Mouse (Mus musculus) midbrain, postnatal 0 days (tissue): ENCODE measurements at regions not wholly inside any gene's neighbourhood (a gene's known extent, or its start where the extent isn't known, plus 50 kb on each side); places are given as distances from the start of the nearest gene placed in this dataset.

ENCODE experiments used
- ATAC-seq: fragments of 200-750 bp; cut with Nextera tagmentation; 2 replicates; pipeline ENCODE4 v1.8.0; 2017; ENCODE audit warnings: moderate number of reproducible peaks, mild to moderate bottlenecking, moderate TSS enrichment, moderate library complexity; ENCODE audit not compliant: low FRiP score
- DNase-seq: peaks from one replicate; pipeline ENCODE4 v3.0.0-alpha.2; 2015; ENCODE audit warnings: low spot score
- H3K27ac ChIP-seq: fragments of 300-500 bp; sonication (generic); 2 replicates; pipeline ENCODE4 v1.5.1; 2014; ENCODE audit warnings: low read depth, mild to moderate bottlenecking, low read length, mixed read lengths
- H3K27me3 ChIP-seq: fragments of 300-500 bp; sonication (generic); 2 replicates; pipeline ENCODE4 v1.6.1; 2014; ENCODE audit warnings: low read length, control low read depth, mixed read lengths; ENCODE audit not compliant: insufficient read depth
- H3K36me3 ChIP-seq: fragments of 300-500 bp; sonication (generic); 2 replicates; pipeline ENCODE4 v1.6.1; 2014; ENCODE audit warnings: low read length, control low read depth, mixed read lengths; ENCODE audit not compliant: insufficient read depth
- H3K4me1 ChIP-seq: fragments of 300-500 bp; sonication (generic); 2 replicates; pipeline ENCODE4 v1.6.1; 2014; ENCODE audit warnings: mild to moderate bottlenecking, control low read depth, antibody characterized with exemption, low read length, mixed read lengths; ENCODE audit not compliant: insufficient read depth
- H3K4me2 ChIP-seq: fragments of 300-500 bp; sonication (generic); 2 replicates; pipeline ENCODE4 v1.6.1; 2014; ENCODE audit warnings: low read depth, mild to moderate bottlenecking, low read length, mixed read lengths; ENCODE audit not compliant: poor library complexity, severe bottlenecking
- H3K4me3 ChIP-seq: fragments of 300-500 bp; sonication (generic); 2 replicates; pipeline ENCODE4 v1.5.1; 2014; ENCODE audit warnings: low read depth, mild to moderate bottlenecking, low read length, moderate library complexity
- H3K9ac ChIP-seq: fragments of 300-500 bp; sonication (generic); replicated peaks from 2 replicates; pipeline ENCODE4 v1.6.1; 2014; ENCODE audit warnings: mild to moderate bottlenecking, low read length, moderate library complexity, mixed read lengths; ENCODE audit not compliant: poor library complexity, severe bottlenecking
- H3K9me3 ChIP-seq: fragments of 300-500 bp; sonication (generic); 2 replicates; pipeline ENCODE4 v1.6.1; 2016; ENCODE audit warnings: low read length, control low read depth
- CTCF ChIP-seq: IDR thresholded peaks from 2 replicates; pipeline ENCODE4 v1.5.1; 2016; ENCODE audit warnings: antibody characterized with exemption, mild to moderate bottlenecking
- WGBS: fragments of 180-500 bp; shearing (Covaris S2); extraction: QIAGEN DNeasy Blood & Tissue Kit; methylation state at CpG from one replicate; pipeline ENCODE4 v1.1.7; 2014; 5-methylcytosine and 5-hydroxymethylcytosine counted together

- 94% methylated on average over 1 of the region's 1 CpGs for WGBS
- H3K4me3 ChIP-seq, result no peak overlapping the region
- TF ChIP-seq CTCF, result no peak
- DNase-seq (no peak), ATAC-seq (no peak)
- no peak overlapping the region for H3K4me2 ChIP-seq
- 0 out of 2 replicates have a peak, but pooled peaks cover 3% of the 10 kb centered on the region for H3K9me3 ChIP-seq
- H3K4me1 ChIP-seq, result no peaks in the 10 kb centered on the region
- H3K9ac ChIP-seq, result no peak overlapping the region
- no peaks in the 10 kb centered on the region for H3K27me3 ChIP-seq
- H3K36me3 ChIP-seq, result no peaks in the 10 kb centered on the region
- no peak overlapping the region for H3K27ac ChIP-seq
Measured at GRCm38 (mm10) chr1:71752351-71752750, 99.4 kb upstream of the Fn1 start.

- 0 out of 2 replicates have a peak, but pooled peaks cover 3% of the 10 kb centered on the region for H3K9me3 ChIP-seq
- H3K4me1 ChIP-seq, result no peaks in the 10 kb centered on the region
- H3K4me3 ChIP-seq, result no peak overlapping the region
- H3K9ac ChIP-seq, result no peak overlapping the region
- DNase-seq, result no peak
- WGBS, result 74% methylated on average over 1 of the region's 1 CpGs
- TF ChIP-seq CTCF, result no peak
- ATAC-seq, result no peak
- H3K36me3 ChIP-seq, result no peaks in the 10 kb centered on the region
- H3K27me3 ChIP-seq, result no peaks in the 10 kb centered on the region
- H3K27ac ChIP-seq, result no peak overlapping the region
- no peak overlapping the region for H3K4me2 ChIP-seq
Measured at GRCm38 (mm10) chr1:71751601-71752000, 98.6 kb upstream of the Fn1 start.

GRCm38 (mm10) chr1:71735606-71736005, 82.6 kb upstream of the Fn1 start:
- Histone ChIP-seq H3K27me3 (no peaks in the 10 kb centered on the region), H3K27ac (no peak overlapping the region), H3K4me1 (no peaks in the 10 kb centered on the region), H3K36me3 (no peaks in the 10 kb centered on the region), H3K4me2 (no peak overlapping the region), H3K9ac (no peak overlapping the region), H3K4me3 (no peak overlapping the region), H3K9me3 (no peaks in the 10 kb centered on the region)
- DNase-seq (no peak), ATAC-seq (no peak)
- WGBS, result 80% methylated on average over 3 of the region's 3 CpGs
- no peak for TF ChIP-seq CTCF

GRCm38 (mm10) chr1:71731623-71732022, 78.6 kb upstream of the Fn1 start:
- ATAC-seq (no peak), DNase-seq (no peak)
- Histone ChIP-seq H3K4me2 (no peak overlapping the region), H3K4me3 (no peak overlapping the region), H3K9ac (no peak overlapping the region), H3K27ac (no peak overlapping the region), H3K27me3 (no peaks in the 10 kb centered on the region), H3K36me3 (no peaks in the 10 kb centered on the region), H3K9me3 (no peaks in the 10 kb centered on the region), H3K4me1 (no peaks in the 10 kb centered on the region)
- TF ChIP-seq CTCF, result no peak

- H3K27me3 ChIP-seq, result no peaks in the 10 kb centered on the region
- WGBS, result 72% methylated on average over 4 of the region's 4 CpGs
- no peaks in the 10 kb centered on the region for H3K9me3 ChIP-seq
- TF ChIP-seq CTCF, result no peak
- ATAC-seq (no peak), DNase-seq (no peak)
- no peaks in the 10 kb centered on the region for H3K36me3 ChIP-seq
- no peaks in the 10 kb centered on the region for H3K4me1 ChIP-seq
- no peak overlapping the region for H3K9ac ChIP-seq
- H3K27ac ChIP-seq, result no peak overlapping the region
- no peak overlapping the region for H3K4me3 ChIP-seq
- H3K4me2 ChIP-seq, result no peak overlapping the region
Measured at GRCm38 (mm10) chr1:71731011-71731410, 78.0 kb upstream of the Fn1 start.

GRCm38 (mm10) chr1:71728852-71729347, 75.9 kb upstream of the Fn1 start:
- DNase-seq, result no peak
- no peaks in the 10 kb centered on the region for H3K27me3 ChIP-seq
- H3K4me3 ChIP-seq, result no peak overlapping the region
- 92% methylated on average over 8 of the region's 8 CpGs for WGBS
- no peak overlapping the region for H3K27ac ChIP-seq
- no peaks in the 10 kb centered on the region for H3K4me1 ChIP-seq
- no peaks in the 10 kb centered on the region for H3K9me3 ChIP-seq
- H3K9ac ChIP-seq, result no peak overlapping the region
- no peak for ATAC-seq
- no peaks in the 10 kb centered on the region for H3K36me3 ChIP-seq
- no peak for TF ChIP-seq CTCF
- no peak overlapping the region for H3K4me2 ChIP-seq
